Mouse (Mus musculus) lung, embryonic 14.5 days (tissue): ENCODE measurements at regions not wholly inside any gene's neighbourhood (a gene's known extent, or its start where the extent isn't known, plus 50 kb on each side); places are given as distances from the start of the nearest gene placed in this dataset.

ENCODE experiments used
- ATAC-seq: fragments of 200-750 bp; cut with Nextera tagmentation; 2 replicates; pipeline ENCODE4 v1.8.0; 2017; ENCODE audit warnings: mild to moderate bottlenecking, moderate TSS enrichment, moderate library complexity; ENCODE audit not compliant: insufficient read depth
- DNase-seq: peaks from one replicate; pipeline ENCODE4 v3.0.0-alpha.2; 2015
- H3K27ac ChIP-seq: fragments of 300-500 bp; sonication (generic); 2 replicates; pipeline ENCODE4 v1.5.1; 2014; ENCODE audit warnings: low read depth, mild to moderate bottlenecking, moderate library complexity
- H3K27me3 ChIP-seq: fragments of 300-500 bp; sonication (generic); 2 replicates; pipeline ENCODE4 v1.6.1; 2014; ENCODE audit warnings: low read length, control low read depth; ENCODE audit not compliant: insufficient read depth
- H3K36me3 ChIP-seq: fragments of 300-500 bp; sonication (generic); 2 replicates; pipeline ENCODE4 v1.6.1; 2014; ENCODE audit warnings: control low read depth; ENCODE audit not compliant: insufficient read depth
- H3K4me1 ChIP-seq: fragments of 300-500 bp; sonication (generic); 2 replicates; pipeline ENCODE4 v1.6.1; 2014; ENCODE audit warnings: antibody characterized with exemption, control low read depth; ENCODE audit not compliant: insufficient read depth
- H3K4me2 ChIP-seq: fragments of 300-500 bp; sonication (generic); 2 replicates; pipeline ENCODE4 v1.6.1; 2014; ENCODE audit warnings: mild to moderate bottlenecking
- H3K4me3 ChIP-seq: fragments of 300-500 bp; sonication (generic); 2 replicates; pipeline ENCODE4 v1.5.1; 2014; ENCODE audit warnings: low read depth, low read length
- H3K9ac ChIP-seq: fragments of 300-500 bp; sonication (generic); 2 replicates; pipeline ENCODE4 v1.6.1; 2014
- H3K9me3 ChIP-seq: fragments of 300-500 bp; sonication (generic); 2 replicates; pipeline ENCODE4 v1.6.1; 2016; ENCODE audit warnings: low read depth, low read length, control low read depth
- CTCF ChIP-seq: IDR thresholded peaks from 2 replicates; pipeline ENCODE4 v1.5.1; 2016; ENCODE audit warnings: antibody characterized with exemption, low read depth
- WGBS: fragments of 180-500 bp; shearing (Covaris S2); extraction: QIAGEN DNeasy Blood & Tissue Kit; methylation state at CpG from one replicate; pipeline ENCODE4 v1.1.7; 2014; 5-methylcytosine and 5-hydroxymethylcytosine counted together

DNA sequence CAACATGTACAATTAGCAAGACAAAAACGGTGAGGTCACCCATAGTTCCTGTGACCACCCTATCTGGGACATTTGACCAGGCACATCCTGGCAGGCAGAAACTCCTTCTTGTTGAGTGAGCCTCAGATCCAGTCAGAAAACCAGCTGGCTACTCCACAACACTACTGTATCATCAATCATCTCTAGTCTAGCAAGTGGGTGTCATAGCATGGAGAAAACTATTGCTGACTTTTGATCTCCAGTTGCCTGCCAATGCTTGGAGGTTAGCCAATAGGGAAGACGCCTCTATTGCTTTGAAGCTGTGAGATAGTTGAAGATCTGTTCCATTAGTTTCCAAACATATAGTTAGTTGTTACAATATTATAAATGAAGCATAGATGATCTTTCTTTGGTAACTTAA lies 595.4 kb upstream of the Nox3 start:
- H3K9me3 ChIP-seq: no peaks in the 10 kb centered on the region
- H3K4me1 ChIP-seq: no peaks in the 10 kb centered on the region
- no peak overlapping the region for H3K4me3 ChIP-seq
- WGBS: 49% methylated on average over 2 of the region's 2 CpGs
- no peaks in the 10 kb centered on the region for H3K36me3 ChIP-seq
- H3K27me3 ChIP-seq: no peaks in the 10 kb centered on the region
- H3K9ac ChIP-seq: no peak overlapping the region
- DNase-seq (peak; percentile 67), ATAC-seq (0 out of 2 replicates have a peak, but pooled peaks have one; percentile 44)
- H3K27ac ChIP-seq: no peak overlapping the region
- H3K4me2 ChIP-seq: no peak overlapping the region
- no peak for TF ChIP-seq CTCF

DNA sequence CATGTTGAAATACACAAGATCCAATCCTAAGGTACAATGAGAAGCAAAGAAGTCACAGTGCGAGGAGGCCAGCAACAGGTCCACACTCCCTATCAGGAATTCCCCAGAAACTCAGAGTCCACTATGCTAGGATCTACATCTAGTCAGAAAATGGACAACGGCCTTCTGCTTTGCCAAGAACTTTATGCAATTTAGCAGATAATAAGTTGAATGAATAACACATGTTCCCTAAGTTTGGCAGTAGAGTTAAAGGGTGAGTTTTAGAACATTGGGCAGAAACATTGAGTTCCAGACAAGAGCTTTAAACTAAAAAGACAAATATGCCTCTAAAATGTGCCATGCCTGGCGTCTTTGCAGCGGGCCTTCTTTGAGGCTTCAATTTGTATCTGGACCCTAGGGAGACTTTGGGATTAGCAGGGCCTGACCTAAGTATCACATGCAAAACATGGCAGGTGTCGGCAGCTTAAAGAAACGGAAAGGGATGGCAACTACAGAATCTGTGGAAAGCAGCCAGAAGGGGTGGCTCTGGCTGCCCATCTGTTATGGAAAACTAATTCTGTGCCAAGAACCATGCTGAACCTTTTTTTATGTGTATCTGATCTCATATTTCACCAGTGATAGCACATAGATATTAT lies 600.6 kb upstream of the Nox3 start:
- 71% methylated on average over 6 of the region's 6 CpGs for WGBS
- no peak for ATAC-seq
- peak; percentile 21 for DNase-seq

DNA sequence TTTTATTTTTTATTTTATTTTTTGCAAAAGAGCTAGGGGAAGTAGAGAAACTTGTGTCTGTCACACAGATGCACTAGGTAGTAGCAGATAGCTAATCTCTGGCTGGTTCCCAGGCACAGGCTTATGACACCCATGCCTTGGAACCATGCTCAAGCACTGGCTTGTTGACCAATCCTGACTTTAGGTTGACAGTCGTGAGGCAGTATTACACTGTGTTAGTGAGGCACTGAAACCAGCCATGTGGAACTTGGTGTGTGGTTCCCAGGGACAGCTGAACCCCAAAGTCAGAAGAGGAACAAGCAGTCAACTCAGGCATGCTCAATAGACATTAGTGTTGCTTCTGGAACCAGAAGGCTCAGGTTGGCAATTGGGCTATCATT lies 601.1 kb upstream of the Nox3 start:
- no peaks in the 10 kb centered on the region for H3K36me3 ChIP-seq
- no peak overlapping the region for H3K4me3 ChIP-seq
- H3K4me2 ChIP-seq: no peak overlapping the region
- TF ChIP-seq CTCF: no peak
- DNase-seq: no peak
- no peak overlapping the region for H3K27ac ChIP-seq
- 74% methylated on average over 1 of the region's 1 CpGs for WGBS
- no peaks in the 10 kb centered on the region for H3K9me3 ChIP-seq
- H3K27me3 ChIP-seq: no peaks in the 10 kb centered on the region
- ATAC-seq: no peak
- H3K4me1 ChIP-seq: no peaks in the 10 kb centered on the region
- H3K9ac ChIP-seq: no peak overlapping the region

More for the DNA sequence above, 600.6 kb upstream of the Nox3 start:
- no peak for TF ChIP-seq CTCF
- H3K36me3 ChIP-seq: no peaks in the 10 kb centered on the region
- no peaks in the 10 kb centered on the region for H3K9me3 ChIP-seq
- no peak overlapping the region for H3K9ac ChIP-seq
- H3K27me3 ChIP-seq: no peaks in the 10 kb centered on the region
- H3K27ac ChIP-seq: no peak overlapping the region
- no peak overlapping the region for H3K4me3 ChIP-seq
- H3K4me2 ChIP-seq: no peak overlapping the region
- no peaks in the 10 kb centered on the region for H3K4me1 ChIP-seq

DNA sequence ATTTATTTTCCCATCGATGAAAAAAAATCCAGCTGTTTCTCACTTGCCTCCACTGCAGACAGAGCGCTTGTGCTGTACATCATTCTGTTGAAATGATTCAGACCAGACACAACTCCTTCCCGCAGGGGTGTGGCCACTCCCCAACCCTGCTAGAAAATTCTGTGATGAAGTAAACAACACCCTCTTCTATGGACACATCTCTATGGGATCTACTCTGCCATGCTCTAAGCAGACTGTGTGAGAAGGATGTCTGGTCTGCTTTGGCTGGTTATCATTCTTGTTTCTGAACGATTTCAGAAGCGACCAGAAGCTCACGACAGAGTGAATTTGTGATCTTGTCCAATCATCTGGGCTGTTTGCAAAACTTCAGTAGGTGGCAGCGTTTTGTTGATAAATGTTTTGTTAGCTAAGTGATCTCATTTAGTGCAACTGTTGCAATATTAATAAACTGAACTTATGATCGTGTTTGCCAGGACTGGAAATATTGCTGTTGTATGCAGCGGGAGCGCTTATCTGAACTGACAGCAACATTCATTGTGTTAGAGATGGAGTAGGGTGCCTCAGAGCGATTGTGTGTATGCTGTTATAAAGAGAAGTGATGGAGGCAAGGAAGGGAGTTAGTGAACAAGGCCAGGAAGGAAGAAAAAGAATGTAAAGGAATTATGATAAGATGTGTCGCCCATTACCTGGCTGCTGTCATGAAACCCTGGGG lies 605.2 kb upstream of the Nox3 start:
- ATAC-seq: no peak
- peak; percentile 40 for DNase-seq
- Histone ChIP-seq H3K4me2 (no peak overlapping the region), H3K4me1 (no peaks in the 10 kb centered on the region), H3K27ac (no peak overlapping the region), H3K4me3 (no peak overlapping the region), H3K36me3 (no peaks in the 10 kb centered on the region), H3K9me3 (no peaks in the 10 kb centered on the region), H3K9ac (no peak overlapping the region), H3K27me3 (no peaks in the 10 kb centered on the region)
- TF ChIP-seq CTCF: no peak
- 54% methylated on average over 12 of the region's 12 CpGs for WGBS

DNA sequence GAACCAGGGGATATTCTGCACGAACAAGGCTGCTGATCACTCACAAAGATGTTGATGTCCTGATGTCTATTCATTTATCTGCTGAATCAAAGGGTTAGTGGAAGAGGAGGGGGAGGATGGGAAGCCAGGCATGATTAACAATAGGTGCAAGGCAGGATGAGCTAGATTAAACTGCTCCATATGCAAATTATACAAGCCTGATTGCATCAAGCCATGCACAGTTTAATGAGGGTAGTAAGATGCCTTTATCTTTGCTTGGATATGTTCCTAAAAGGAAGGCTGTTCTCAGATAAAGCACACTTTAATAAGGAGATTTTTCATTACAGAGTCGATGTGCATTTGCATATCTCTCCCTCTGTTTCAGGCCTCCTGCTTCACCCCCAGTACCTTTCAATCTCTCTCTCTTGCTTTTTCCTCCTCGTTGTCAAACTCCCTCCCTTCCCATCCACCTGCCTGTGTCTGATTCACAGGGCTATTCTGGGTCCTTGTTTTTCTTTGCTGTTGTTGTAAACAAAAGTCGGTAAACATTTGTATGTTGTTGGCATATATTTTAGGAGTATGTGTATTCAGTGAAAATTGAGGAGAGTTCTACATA lies 615.8 kb upstream of the Nox3 start:
- H3K36me3 ChIP-seq: no peaks in the 10 kb centered on the region
- no peak for TF ChIP-seq CTCF
- no peaks in the 10 kb centered on the region for H3K27me3 ChIP-seq
- H3K9me3 ChIP-seq: no peaks in the 10 kb centered on the region
- 47% methylated on average over 4 of the region's 4 CpGs for WGBS
- no peaks in the 10 kb centered on the region for H3K4me1 ChIP-seq
- no peak for ATAC-seq
- H3K9ac ChIP-seq: no peak overlapping the region
- no peak overlapping the region for H3K4me3 ChIP-seq
- H3K27ac ChIP-seq: no peak overlapping the region
- no peak for DNase-seq
- H3K4me2 ChIP-seq: no peak overlapping the region

DNA sequence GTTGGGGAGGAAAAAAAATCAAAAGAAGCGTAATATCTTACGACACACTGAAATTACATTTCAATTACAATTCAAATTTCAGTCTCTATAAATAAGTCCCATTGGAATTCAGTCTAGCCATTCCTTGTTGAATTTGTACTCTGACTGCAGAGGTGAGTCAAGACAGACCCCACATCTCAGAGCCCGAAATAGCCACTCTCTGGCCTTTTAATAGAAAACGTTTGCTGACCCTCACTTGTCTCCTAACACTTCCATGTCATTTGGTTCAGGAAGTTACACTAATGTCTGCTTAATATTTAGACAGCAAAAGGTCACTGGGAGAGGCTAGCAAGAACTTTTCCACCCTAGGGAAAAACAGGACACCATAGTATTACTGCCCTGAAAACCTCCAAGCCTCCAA lies 623.1 kb upstream of the Nox3 start:
- H3K27me3 ChIP-seq: no peaks in the 10 kb centered on the region
- H3K4me1 ChIP-seq: no peaks in the 10 kb centered on the region
- no peaks in the 10 kb centered on the region for H3K9me3 ChIP-seq
- no peak for TF ChIP-seq CTCF
- no peak for ATAC-seq
- H3K27ac ChIP-seq: no peak overlapping the region
- no peak overlapping the region for H3K4me2 ChIP-seq
- 46% methylated on average over 4 of the region's 4 CpGs for WGBS
- peak; percentile 35 for DNase-seq
- H3K36me3 ChIP-seq: no peaks in the 10 kb centered on the region
- no peak overlapping the region for H3K9ac ChIP-seq
- no peak overlapping the region for H3K4me3 ChIP-seq

DNA sequence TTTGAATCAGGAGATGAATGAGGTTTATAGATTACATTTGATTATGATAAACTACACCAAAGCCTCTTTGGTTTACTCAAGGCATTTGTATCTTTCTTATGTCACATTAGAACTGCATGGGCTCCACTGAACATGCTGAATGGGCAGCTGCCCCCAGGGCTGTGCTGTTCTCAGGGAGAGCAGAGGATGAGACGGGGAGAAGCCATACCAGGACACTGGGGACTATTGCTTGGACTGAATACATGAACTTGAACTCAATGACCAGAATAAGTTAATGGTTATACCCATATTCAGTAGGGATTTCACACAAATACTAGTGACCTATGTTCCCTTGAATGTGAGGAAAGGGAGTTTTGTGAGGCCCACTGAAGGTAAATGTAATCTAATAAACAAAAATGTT lies 632.7 kb upstream of the Nox3 start:
- H3K36me3 ChIP-seq: no peaks in the 10 kb centered on the region
- DNase-seq (no peak), ATAC-seq (no peak)
- H3K9ac ChIP-seq: no peak overlapping the region
- no peaks in the 10 kb centered on the region for H3K9me3 ChIP-seq
- no peak overlapping the region for H3K4me3 ChIP-seq
- WGBS: 80% methylated on average over 1 of the region's 1 CpGs
- no peaks in the 10 kb centered on the region for H3K4me1 ChIP-seq
- no peak overlapping the region for H3K27ac ChIP-seq
- H3K27me3 ChIP-seq: no peaks in the 10 kb centered on the region
- no peak overlapping the region for H3K4me2 ChIP-seq
- no peak for TF ChIP-seq CTCF
